Mouse (Mus musculus) E14TG2a.4 (cell line): ENCODE measurements at regions not wholly inside any gene's neighbourhood (a gene's known extent, or its start where the extent isn't known, plus 50 kb on each side); places are given as distances from the start of the nearest gene placed in this dataset.

Source experiments
- CTCF ChIP-seq: conservative IDR thresholded peaks from 2 replicates; pipeline ENCODE4 v1.5.1; 2014; ENCODE audit warnings: low read length
- NANOG ChIP-seq: IDR thresholded peaks from 2 replicates; pipeline ENCODE4 v1.6.1; 2014; ENCODE audit warnings: borderline replicate concordance, low read length, mixed read lengths

GRCm38 (mm10) chr3:148644924-148645323, 345.4 kb downstream of the Adgrl2 start:
- TF ChIP-seq CTCF (no peak), NANOG (no peak)
